ENCODE assay signal across 17 mouse cellular contexts in the genomic region with DNA sequence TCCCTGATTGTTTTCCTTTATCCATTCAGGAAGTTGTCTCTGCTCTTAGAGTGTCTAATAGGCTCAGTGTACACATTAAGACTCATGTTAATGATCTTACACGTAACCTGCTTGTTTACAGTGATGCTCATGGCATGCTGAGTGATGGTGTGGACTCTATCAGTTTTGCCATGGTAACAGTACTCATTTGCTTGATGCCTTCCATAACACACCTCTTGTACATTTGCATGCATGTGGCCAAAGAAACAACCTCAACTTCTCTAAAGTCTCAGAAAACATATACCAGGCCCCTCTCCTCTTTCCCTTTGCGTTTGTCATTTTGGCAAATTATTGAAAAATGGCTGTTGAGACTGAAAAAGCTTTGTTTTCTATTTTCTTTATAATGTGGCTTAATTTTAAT.
"Had no signal": no experiment of that assay in that cellular context is flagged by ENCODE, and none has a peak within 500 bp of the region (broad histone marks: within the 10 kb centered on the region; RNA-seq: fewer than 3 reads in every experiment).

No protein-coding gene starts in this region.

- H3K4me1 ChIP-seq: neural tube, embryonic 12.5 days; stomach, embryonic 15.5 days had no signal

- H3K27me3 ChIP-seq: neural tube, embryonic 12.5 days; neural tube, embryonic 13.5 days; neural tube, embryonic 15.5 days; stomach, embryonic 15.5 days had no signal

- H3K27ac ChIP-seq: neural tube, embryonic 12.5 days; neural tube, embryonic 13.5 days; neural tube, embryonic 15.5 days; stomach, embryonic 15.5 days; stomach, postnatal 0 days had no signal

- H3K4me2 ChIP-seq: neural tube, embryonic 12.5 days; neural tube, embryonic 13.5 days; neural tube, embryonic 15.5 days; stomach, embryonic 15.5 days had no signal

- H3K9me3 ChIP-seq: neural tube, embryonic 12.5 days; neural tube, embryonic 13.5 days; neural tube, embryonic 15.5 days; stomach, embryonic 15.5 days had no signal

- H3K4me3 ChIP-seq: neural tube, embryonic 12.5 days; neural tube, embryonic 13.5 days; neural tube, embryonic 15.5 days; stomach, embryonic 15.5 days had no signal

- DNase-seq: retina, postnatal 1 day; right cerebral cortex, adult 18-20 months; right cerebral cortex, postnatal 14 days; right cerebral cortex, postnatal 25 days; right cerebral cortex, postnatal 4 days; spleen, adult 18-20 months; thymus, adult 18-20 months; thymus, adult 2 months; thymus, postnatal 14 days; thymus, postnatal 25 days; thymus, postnatal 36 days; thymus, postnatal 4 days had no signal

- H3K9ac ChIP-seq: neural tube, embryonic 12.5 days; neural tube, embryonic 13.5 days; neural tube, embryonic 15.5 days; stomach, embryonic 15.5 days had no signal

- H3K36me3 ChIP-seq: neural tube, embryonic 12.5 days; neural tube, embryonic 13.5 days; neural tube, embryonic 15.5 days; stomach, embryonic 15.5 days had no signal
